Mouse (Mus musculus): Measurements from ENCODE around the gene Sri.

Gene Sri

GRCm38 (mm10) chr5:8111691-8112090 is 65.8 kb downstream of the Sri start:
- DNase-seq (ENCODE audit: low spot score): no peak

DNA sequence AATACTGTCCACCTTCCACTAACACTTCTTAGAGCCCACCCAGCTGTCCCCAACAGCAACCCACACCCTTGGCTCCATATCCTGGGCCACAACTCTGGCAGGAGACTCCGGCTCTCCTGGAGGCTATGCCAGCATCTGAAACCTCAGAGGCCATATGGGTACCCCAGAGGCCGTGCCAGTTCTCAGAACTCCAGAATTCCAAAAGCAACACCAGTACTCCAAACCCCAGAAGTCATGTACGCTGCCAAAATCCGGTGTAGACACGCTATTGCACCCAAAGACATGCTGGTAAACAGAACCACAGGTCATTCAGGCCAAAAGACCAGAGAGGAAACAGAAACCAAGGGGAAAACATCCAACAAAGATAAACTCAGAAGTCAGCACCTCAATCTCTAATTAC is 66.4 kb downstream of the Sri start:
- no peak for DNase-seq (ENCODE audit: low spot score)

GRCm38 (mm10) chr5:8116561-8117168 is 70.8 kb downstream of the Sri start:
- no peak for DNase-seq (ENCODE audit: low spot score)

All from urinary bladder, postnatal 10 days (tissue).